Mouse (Mus musculus) lung, embryonic 14.5 days (tissue): ENCODE measurements around the gene Cyb5b. TPM values are rescaled to one million over a fixed set of nuclear protein-coding genes. Genes with fewer than 3 reads are reported as not detected.

Source experiments
- ATAC-seq: fragments of 200-750 bp; cut with Nextera tagmentation; 2 replicates; pipeline ENCODE4 v1.8.0; 2017; ENCODE audit warnings: mild to moderate bottlenecking, moderate TSS enrichment, moderate library complexity; ENCODE audit not compliant: insufficient read depth
- DNase-seq: peaks from one replicate; pipeline ENCODE4 v3.0.0-alpha.2; 2015
- H3K27ac ChIP-seq: fragments of 300-500 bp; sonication (generic); 2 replicates; pipeline ENCODE4 v1.5.1; 2014; ENCODE audit warnings: low read depth, mild to moderate bottlenecking, moderate library complexity
- H3K27me3 ChIP-seq: fragments of 300-500 bp; sonication (generic); 2 replicates; pipeline ENCODE4 v1.6.1; 2014; ENCODE audit warnings: low read length, control low read depth; ENCODE audit not compliant: insufficient read depth
- H3K36me3 ChIP-seq: fragments of 300-500 bp; sonication (generic); 2 replicates; pipeline ENCODE4 v1.6.1; 2014; ENCODE audit warnings: control low read depth; ENCODE audit not compliant: insufficient read depth
- H3K4me1 ChIP-seq: fragments of 300-500 bp; sonication (generic); 2 replicates; pipeline ENCODE4 v1.6.1; 2014; ENCODE audit warnings: antibody characterized with exemption, control low read depth; ENCODE audit not compliant: insufficient read depth
- H3K4me2 ChIP-seq: fragments of 300-500 bp; sonication (generic); 2 replicates; pipeline ENCODE4 v1.6.1; 2014; ENCODE audit warnings: mild to moderate bottlenecking
- H3K4me3 ChIP-seq: fragments of 300-500 bp; sonication (generic); 2 replicates; pipeline ENCODE4 v1.5.1; 2014; ENCODE audit warnings: low read depth, low read length
- H3K9ac ChIP-seq: fragments of 300-500 bp; sonication (generic); 2 replicates; pipeline ENCODE4 v1.6.1; 2014
- H3K9me3 ChIP-seq: fragments of 300-500 bp; sonication (generic); 2 replicates; pipeline ENCODE4 v1.6.1; 2016; ENCODE audit warnings: low read depth, low read length, control low read depth
- CTCF ChIP-seq: IDR thresholded peaks from 2 replicates; pipeline ENCODE4 v1.5.1; 2016; ENCODE audit warnings: antibody characterized with exemption, low read depth
- whole genome bisulfite sequencing: fragments of 180-500 bp; shearing (Covaris S2); extraction: QIAGEN DNeasy Blood & Tissue Kit; methylation state at CpG from one replicate; pipeline ENCODE4 v1.1.7; 2014; 5-methylcytosine and 5-hydroxymethylcytosine counted together
- polyA plus RNA-seq: library from polyadenylated mRNA; unstranded; fragments of >200 nt; fragmentation: Nextera tagmentation; extraction: Ambion mirVana; gene quantifications from 2 replicates; pipeline ENCODE4 v1.2.1, GENCODE M21; 2014

The Cyb5b gene
- polyA plus RNA-seq, 1 experiment from 2014 or later, result 117 TPM

DNA sequence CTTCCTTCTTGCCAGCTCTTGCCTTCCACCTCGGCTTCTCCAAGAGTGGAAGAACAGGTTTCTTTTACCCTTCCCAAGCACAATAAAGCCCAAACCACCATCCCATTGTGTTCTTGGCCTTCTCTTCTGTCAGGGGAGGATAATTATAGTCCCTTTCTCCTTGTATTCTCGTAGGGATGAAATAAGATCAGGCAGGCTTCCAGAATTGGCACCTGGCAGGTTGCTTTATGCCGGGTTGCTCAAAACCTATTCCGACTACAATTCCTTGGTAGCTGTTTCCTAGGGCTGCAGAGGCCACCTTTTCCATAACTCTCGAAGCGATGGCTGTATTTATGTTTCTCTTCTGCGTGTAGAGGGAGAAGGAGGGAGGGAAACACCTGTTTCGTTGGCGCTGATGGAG is 31.0 kb upstream of the Cyb5b start:
- Histone ChIP-seq H3K4me1 (peaks cover 21% of the 10 kb centered on the region), H3K27ac (peak overlapping the region; percentile 26; the same call in 1 of the 2 replicates), H3K27me3 (no peaks in the 10 kb centered on the region), H3K9ac (peak overlapping the region; percentile 9; the same call in 1 of the 2 replicates), H3K36me3 (no peaks in the 10 kb centered on the region), H3K4me3 (no peak overlapping the region), H3K9me3 (no peaks in the 10 kb centered on the region), H3K4me2 (no peak overlapping the region)
- no peak for TF ChIP-seq CTCF
- no peak for ATAC-seq
- no peak for DNase-seq
- 52% methylated on average over 9 of the region's 9 CpGs for WGBS

DNA sequence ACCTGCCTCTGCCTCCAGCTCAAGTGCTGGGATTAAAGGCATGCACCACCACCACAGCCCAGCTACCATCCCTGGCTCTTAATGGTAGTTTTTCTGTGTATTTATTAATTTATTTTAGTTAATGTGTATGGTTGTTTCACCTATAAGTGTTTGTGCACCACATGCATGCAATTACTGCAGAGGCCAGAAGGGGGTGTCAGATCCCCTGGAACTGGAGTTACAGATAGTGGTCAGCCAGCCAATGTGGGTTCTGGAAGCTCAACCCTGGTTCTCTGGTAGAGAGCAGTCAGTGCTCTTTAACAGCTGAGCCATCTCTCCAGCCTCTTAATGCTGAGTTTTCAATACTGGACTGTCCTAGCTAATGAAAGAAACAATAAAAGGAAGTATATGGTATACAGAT is 29.6 kb upstream of the Cyb5b start:
- TF ChIP-seq CTCF, result peak; percentile 41
- H3K27me3 ChIP-seq, result no peaks in the 10 kb centered on the region

DNA sequence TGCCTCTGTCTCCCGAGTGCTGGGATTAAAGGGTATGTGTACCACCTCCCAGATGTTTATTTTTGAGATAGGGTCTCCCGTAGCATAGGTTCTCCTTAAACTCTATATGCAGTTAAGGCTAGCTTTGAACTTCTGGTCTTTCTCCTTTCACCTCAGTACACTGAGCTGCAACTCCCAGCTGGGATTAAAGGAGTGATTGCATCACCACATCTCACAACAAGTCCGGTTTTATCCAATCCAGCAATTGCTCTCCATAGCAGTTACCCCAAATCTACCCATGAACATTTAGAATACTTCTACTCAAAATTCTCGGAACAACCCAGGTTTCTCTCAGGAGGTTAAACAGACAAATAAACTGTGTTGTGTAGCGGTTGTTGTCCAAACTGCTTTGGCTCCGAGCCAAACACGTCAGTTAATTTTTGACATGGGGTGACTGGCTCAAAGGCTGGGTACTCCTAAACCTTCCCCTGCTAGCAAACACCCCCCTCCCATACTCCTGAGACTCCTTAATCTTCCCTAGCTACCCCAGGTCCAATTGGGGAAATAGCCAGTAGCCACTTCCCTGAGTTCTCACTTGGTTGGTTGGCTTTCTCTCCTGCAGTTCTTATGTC is 28.7 kb upstream of the Cyb5b start:
- no peak overlapping the region for H3K4me3 ChIP-seq
- WGBS, result 80% methylated on average over 7 of the region's 7 CpGs
- H3K4me1 ChIP-seq, result peaks cover 16% of the 10 kb centered on the region
- no peaks in the 10 kb centered on the region for H3K36me3 ChIP-seq
- no peak for TF ChIP-seq CTCF
- DNase-seq (no peak), ATAC-seq (no peak)
- H3K9ac ChIP-seq, result no peak overlapping the region
- H3K9me3 ChIP-seq, result no peaks in the 10 kb centered on the region
- H3K4me2 ChIP-seq, result no peak overlapping the region
- H3K27me3 ChIP-seq, result no peaks in the 10 kb centered on the region
- H3K27ac ChIP-seq, result no peak overlapping the region

More for the DNA sequence above, 29.6 kb upstream of the Cyb5b start:
- Histone ChIP-seq H3K27ac (no peak overlapping the region), H3K4me2 (no peak overlapping the region), H3K4me1 (peaks cover 16% of the 10 kb centered on the region), H3K36me3 (no peaks in the 10 kb centered on the region), H3K9me3 (no peaks in the 10 kb centered on the region), H3K9ac (no peak overlapping the region), H3K4me3 (no peak overlapping the region)
- no peak for DNase-seq
- no peak for ATAC-seq

DNA sequence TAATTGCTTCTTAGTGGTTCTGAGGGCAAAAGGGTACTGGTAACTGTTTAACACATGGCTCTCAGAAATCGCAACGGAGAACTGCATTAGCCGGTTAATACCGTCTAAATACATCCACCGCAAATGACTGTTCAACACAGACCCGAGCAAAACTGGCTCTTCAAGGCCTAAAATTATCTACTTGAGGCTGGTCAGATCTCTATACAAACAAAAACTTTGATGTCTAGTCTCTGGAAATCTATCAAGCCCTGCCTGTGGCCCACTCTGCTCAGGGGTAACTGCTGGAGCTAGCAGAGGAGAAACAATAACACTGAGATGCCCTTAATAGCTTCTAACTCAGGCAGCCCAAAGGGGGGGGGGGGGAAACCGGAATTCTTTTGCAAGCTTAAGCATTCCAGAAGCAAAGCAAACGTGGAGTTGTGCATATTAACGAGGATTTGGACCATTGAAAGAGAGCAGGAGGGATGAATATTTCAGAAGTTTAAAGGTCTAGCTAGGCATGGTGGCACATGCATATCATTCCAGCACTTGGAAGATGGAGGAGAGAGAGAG is 27.3 kb upstream of the Cyb5b start:
- WGBS, result 13% methylated on average over 9 of the region's 9 CpGs
- no peak for DNase-seq

DNA sequence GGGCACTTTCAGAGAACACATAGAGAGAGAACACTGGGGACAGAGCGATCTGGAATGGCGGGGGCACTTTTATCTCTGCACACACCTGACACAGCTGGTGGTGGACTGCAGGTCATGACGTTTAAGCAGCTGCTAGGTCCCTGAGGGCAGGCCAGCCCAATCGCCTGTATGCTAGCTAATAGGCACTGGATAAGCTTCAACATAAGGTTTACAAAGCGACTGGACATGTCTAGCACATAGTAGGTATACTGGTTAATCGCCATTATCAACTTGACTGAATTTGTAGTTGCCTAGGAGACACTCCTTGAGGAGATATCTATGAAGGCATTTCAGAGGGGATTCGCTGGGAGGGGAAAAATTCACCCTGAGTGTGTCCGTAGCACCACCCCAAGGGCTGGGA is 26.1 kb upstream of the Cyb5b start:
- H3K27ac ChIP-seq, result no peak overlapping the region
- 59% methylated on average over 8 of the region's 8 CpGs for WGBS
- H3K4me1 ChIP-seq, result 0 out of 2 replicates have a peak, but pooled peaks cover 10% of the 10 kb centered on the region

More for the DNA sequence above, 27.3 kb upstream of the Cyb5b start:
- H3K27ac ChIP-seq, result peak overlapping the region; percentile 77
- H3K27me3 ChIP-seq, result no peaks in the 10 kb centered on the region
- H3K36me3 ChIP-seq, result no peaks in the 10 kb centered on the region
- no peaks in the 10 kb centered on the region for H3K9me3 ChIP-seq
- peaks cover 16% of the 10 kb centered on the region for H3K4me1 ChIP-seq
- TF ChIP-seq CTCF, result no peak
- H3K4me2 ChIP-seq, result no peak overlapping the region
- no peak overlapping the region for H3K9ac ChIP-seq
- no peak overlapping the region for H3K4me3 ChIP-seq
- no peak for ATAC-seq

DNA sequence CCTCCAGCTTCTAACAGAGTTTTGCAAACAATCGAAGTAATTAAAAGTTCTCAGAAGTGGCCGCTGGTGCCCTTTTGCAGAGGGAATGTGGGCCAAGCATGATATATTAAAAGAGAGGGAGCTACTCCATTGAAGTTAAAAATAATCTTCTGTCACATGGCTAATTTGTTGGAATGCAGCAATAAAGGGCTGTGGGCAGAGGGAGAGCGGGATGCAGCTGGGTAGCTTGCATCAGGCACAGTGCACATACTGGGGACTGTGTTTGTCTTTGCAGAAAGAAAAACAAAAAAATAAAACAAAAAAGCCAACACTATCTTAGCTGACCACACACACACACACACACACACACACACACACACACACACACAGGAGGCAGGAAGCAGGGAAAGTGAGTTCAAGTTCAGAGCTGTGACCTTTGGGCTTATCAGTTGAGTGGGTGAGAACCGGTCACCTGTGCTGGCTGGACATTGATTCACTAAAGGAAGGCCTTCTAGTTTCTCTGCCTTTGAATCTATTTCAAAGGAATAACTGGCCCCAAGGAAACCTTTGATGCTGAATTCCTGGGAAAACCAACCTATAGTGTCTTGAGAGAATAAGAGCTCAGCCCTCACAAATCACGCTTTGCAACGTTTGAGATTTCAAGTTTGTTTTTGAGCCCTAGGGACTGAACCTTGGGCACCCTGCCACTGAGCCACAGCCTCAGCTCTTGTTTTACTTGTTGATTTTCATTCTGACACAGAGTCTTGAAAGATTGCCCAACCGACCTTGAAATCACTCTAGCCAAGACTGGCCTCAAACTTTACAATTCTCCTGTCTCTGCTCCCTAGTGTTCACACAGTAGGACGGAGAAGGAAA is 21.0 kb upstream of the Cyb5b start:
- no peak overlapping the region for H3K4me2 ChIP-seq
- ATAC-seq, result peak; percentile 56; the same call in 1 of the 2 replicates
- 33% methylated on average over 8 of the region's 8 CpGs for WGBS

More for the DNA sequence above, 26.1 kb upstream of the Cyb5b start:
- no peak overlapping the region for H3K9ac ChIP-seq
- no peak for TF ChIP-seq CTCF
- H3K4me2 ChIP-seq, result no peak overlapping the region
- H3K27me3 ChIP-seq, result no peaks in the 10 kb centered on the region
- ATAC-seq (no peak), DNase-seq (no peak)
- H3K9me3 ChIP-seq, result no peaks in the 10 kb centered on the region
- H3K36me3 ChIP-seq, result no peaks in the 10 kb centered on the region
- H3K4me3 ChIP-seq, result no peak overlapping the region

DNA sequence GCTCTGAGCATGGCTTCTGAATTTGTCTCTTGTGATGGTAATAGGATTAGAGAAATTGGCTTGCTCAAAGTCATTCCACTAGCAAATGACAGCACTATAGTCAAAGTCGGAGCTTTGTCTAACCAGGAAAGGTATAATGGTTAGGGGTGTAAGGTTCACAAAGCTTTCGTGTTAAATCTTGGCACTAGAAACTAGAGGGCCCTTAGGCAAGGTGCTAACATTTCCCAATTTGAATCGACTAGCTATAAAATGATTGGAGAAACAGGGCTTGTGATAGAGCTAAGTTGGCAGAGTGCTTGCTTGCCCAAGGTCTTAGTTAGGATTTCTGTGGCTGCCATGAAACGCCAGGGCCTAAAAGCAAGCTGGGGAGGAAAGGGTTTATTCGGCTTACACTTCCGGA is 20.4 kb upstream of the Cyb5b start:
- no peaks in the 10 kb centered on the region for H3K9me3 ChIP-seq
- H3K27ac ChIP-seq, result peak overlapping the region; percentile 15; the same call in 1 of the 2 replicates
- no peak overlapping the region for H3K4me2 ChIP-seq
- H3K9ac ChIP-seq, result no peak overlapping the region
- ATAC-seq, result no peak
- H3K27me3 ChIP-seq, result no peaks in the 10 kb centered on the region
- no peak for DNase-seq
- TF ChIP-seq CTCF, result no peak
- WGBS, result 75% methylated on average over 6 of the region's 6 CpGs
- no peaks in the 10 kb centered on the region for H3K36me3 ChIP-seq
- 0 out of 2 replicates have a peak, but pooled peaks cover 2% of the 10 kb centered on the region for H3K4me1 ChIP-seq
- no peak overlapping the region for H3K4me3 ChIP-seq

More for the DNA sequence above, 21.0 kb upstream of the Cyb5b start:
- H3K27me3 ChIP-seq, result no peaks in the 10 kb centered on the region
- no peaks in the 10 kb centered on the region for H3K9me3 ChIP-seq
- no peaks in the 10 kb centered on the region for H3K36me3 ChIP-seq
- TF ChIP-seq CTCF, result no peak
- peak overlapping the region; percentile 15; the same call in 1 of the 2 replicates for H3K27ac ChIP-seq
- no peak overlapping the region for H3K4me3 ChIP-seq
- H3K9ac ChIP-seq, result no peak overlapping the region
- peak; percentile 47 for DNase-seq
- H3K4me1 ChIP-seq, result 0 out of 2 replicates have a peak, but pooled peaks cover 2% of the 10 kb centered on the region
